Mouse (Mus musculus) lung, postnatal 36 days (tissue): ENCODE results near the gene Cyp2c69.
"Not testable (repeated sequence)": the region's sequence is repeated elsewhere in the genome, so short reads cannot be mapped to it uniquely, and the experiment has no call there.

Experiments
- DNase-seq: peaks from one replicate; pipeline ENCODE4 v3.0.0; 2022; ENCODE audit warnings: mixed read lengths

The Cyp2c69 gene

GRCm38 (mm10) chr19:39886699-39887098, at the start of gene Cyp2c69:
Gene Cyp2c69 (minus strand): TSS chr19:39886799.
- DNase-seq, result not testable (repeated sequence)

GRCm38 (mm10) chr19:39935396-39935795, 48.8 kb upstream of the Cyp2c69 start:
- DNase-seq, result no peak

- DNase-seq, result no peak
These were observed 43.4 kb upstream of the Cyp2c69 start for GRCm38 (mm10) chr19:39930032-39930431.

GRCm38 (mm10) chr19:39901656-39902055, 15.1 kb upstream of the Cyp2c69 start:
- no peak for DNase-seq

GRCm38 (mm10) chr19:39890079-39890478, 3.5 kb upstream of the Cyp2c69 start:
- DNase-seq, result not testable (repeated sequence)

GRCm38 (mm10) chr19:39866133-39866532, 20.5 kb downstream of the Cyp2c69 start:
- no peak for DNase-seq

- not testable (repeated sequence) for DNase-seq
These were observed 65.7 kb downstream of the Cyp2c69 start for GRCm38 (mm10) chr19:39820931-39821330.

- DNase-seq, result not testable (repeated sequence)
These were observed 70.2 kb downstream of the Cyp2c69 start for GRCm38 (mm10) chr19:39816400-39816799.

GRCm38 (mm10) chr19:39815991-39816390, 70.6 kb downstream of the Cyp2c69 start:
- DNase-seq, result not testable (repeated sequence)

GRCm38 (mm10) chr19:39812714-39813113, 73.9 kb downstream of the Cyp2c69 start, which contains the start of gene Cyp2c40:
Gene Cyp2c40 (minus strand): TSS chr19:39812814.
- not testable (repeated sequence) for DNase-seq
